Mouse (Mus musculus) MEL (cell line): Measurements from ENCODE around the gene Ttc41. TPM values are rescaled to one million over a fixed set of nuclear protein-coding genes. Genes with fewer than 3 reads are reported as not detected.

Source experiments
- DNase-seq: peaks from one replicate; pipeline ENCODE4 v3.0.0; 2011; ENCODE audit warnings: low read depth, low spot score
- H3K27ac ChIP-seq: 2 replicates; pipeline ENCODE4 v1.5.1; 2012; ENCODE audit warnings: low read depth, mild to moderate bottlenecking, control low read depth, low read length, moderate library complexity; ENCODE audit not compliant: control insufficient read depth
- H3K27me3 ChIP-seq, 2 experiments: fragments of 150-350 bp in 1 of 2; sonication (generic) in 1 of 2; 2 replicates each; pipeline ENCODE4 v1.6.1; 2012; ENCODE audit warnings: low read length in 2 of 2, mild to moderate bottlenecking in 2 of 2, improper control_type of control experiment in 1 of 2, moderate library complexity in 1 of 2; ENCODE audit not compliant: insufficient read depth in 2 of 2, control insufficient read depth in 1 of 2
- H3K36me3 ChIP-seq, 2 experiments: 2 replicates each; pipeline ENCODE4 v1.6.1; 2012 to 2014; ENCODE audit warnings: low read length in 2 of 2, improper control_type of control experiment in 1 of 2, inconsistent platforms in 1 of 2, mild to moderate bottlenecking in 1 of 2; ENCODE audit not compliant: insufficient read depth in 2 of 2, control insufficient read depth in 1 of 2
- H3K4me1 ChIP-seq, 2 experiments: fragments of 150-350 bp in 1 of 2; sonication (generic) in 1 of 2; 2 replicates each; pipeline ENCODE4 v1.6.1; 2012; ENCODE audit warnings: low read length in 2 of 2, improper control_type of control experiment in 1 of 2, mild to moderate bottlenecking in 1 of 2; ENCODE audit not compliant: insufficient read depth in 2 of 2, control insufficient read depth in 1 of 2
- H3K4me3 ChIP-seq, 2 experiments: fragments of 150-350 bp in 1 of 2; sonication (generic) in 1 of 2; 2 replicates each; pipeline ENCODE4 v1.5.1; 2012; ENCODE audit warnings: low read depth in 2 of 2, low read length in 2 of 2, mild to moderate bottlenecking in 2 of 2, moderate library complexity in 2 of 2, control low read depth in 1 of 2, improper control_type of control experiment in 1 of 2; ENCODE audit not compliant: control insufficient read depth in 1 of 2, insufficient read depth in 1 of 2
- H3K79me2 ChIP-seq: 2 replicates; pipeline ENCODE4 v1.6.1; 2012; ENCODE audit warnings: mild to moderate bottlenecking, low read length, moderate library complexity; ENCODE audit not compliant: control insufficient read depth, poor library complexity, insufficient read depth
- H3K9ac ChIP-seq: 2 replicates; pipeline ENCODE4 v1.6.1; 2012; ENCODE audit warnings: low read depth, mild to moderate bottlenecking, control low read depth, low read length, moderate library complexity; ENCODE audit not compliant: control insufficient read depth, poor library complexity, severe bottlenecking
- H3K9me3 ChIP-seq: fragments of 150-350 bp; sonication (generic); replicated peaks from 2 replicates; pipeline ENCODE4 v1.6.1; 2012; ENCODE audit warnings: mild to moderate bottlenecking, low read length, improper control_type of control experiment, moderate library complexity; ENCODE audit not compliant: insufficient read depth
- BHLHE40 ChIP-seq: IDR thresholded peaks from 2 replicates; pipeline ENCODE4 v1.6.1; 2012; ENCODE audit warnings: low read depth, mild to moderate bottlenecking, inconsistent platforms, low read length, improper control_type of control experiment, borderline replicate concordance
- CHD2 ChIP-seq: IDR thresholded peaks from 2 replicates; pipeline ENCODE4 v1.6.1; 2011; ENCODE audit warnings: low read length, improper control_type of control experiment
- E2F4 ChIP-seq: IDR thresholded peaks from 2 replicates; pipeline ENCODE4 v1.6.1; 2011; ENCODE audit warnings: low read depth, low read length, improper control_type of control experiment, borderline replicate concordance
- EP300 ChIP-seq, 2 experiments: IDR thresholded peaks; 2 replicates each; pipeline ENCODE4 v1.6.1; 2011; ENCODE audit warnings: improper control_type of control experiment in 2 of 2, low read length in 2 of 2, low read depth in 1 of 2, mild to moderate bottlenecking in 1 of 2
- GABPA ChIP-seq: IDR thresholded peaks from 2 replicates; pipeline ENCODE4 v1.6.1; 2012; ENCODE audit warnings: low read depth, mild to moderate bottlenecking, inconsistent platforms, low read length, improper control_type of control experiment, moderate library complexity
- GATA1 ChIP-seq: IDR thresholded peaks from 2 replicates; pipeline ENCODE4 v1.6.1; 2011; ENCODE audit warnings: low read depth, low read length, improper control_type of control experiment
- MAX ChIP-seq: IDR thresholded peaks from 2 replicates; pipeline ENCODE4 v1.6.1; 2011; ENCODE audit warnings: low read length, improper control_type of control experiment
- MAZ ChIP-seq: IDR thresholded peaks from 2 replicates; pipeline ENCODE4 v1.6.1; 2012; ENCODE audit warnings: low read depth, mild to moderate bottlenecking, inconsistent platforms, low read length, improper control_type of control experiment
- MEF2A ChIP-seq: IDR thresholded peaks from 2 replicates; pipeline ENCODE4 v1.6.1; 2014; ENCODE audit warnings: low read depth, mild to moderate bottlenecking, inconsistent platforms, low read length, improper control_type of control experiment; ENCODE audit not compliant: poor library complexity, insufficient replicate concordance, severe bottlenecking; ENCODE audit errors: extremely low read depth
- MYC ChIP-seq: IDR thresholded peaks from 2 replicates; pipeline ENCODE4 v1.6.1; 2011; ENCODE audit warnings: low read depth, mild to moderate bottlenecking, low read length, improper control_type of control experiment, moderate library complexity
- NRF1 ChIP-seq: IDR thresholded peaks from 2 replicates; pipeline ENCODE4 v1.6.1; 2014; ENCODE audit warnings: low read depth, mild to moderate bottlenecking, inconsistent platforms, low read length, improper control_type of control experiment, moderate library complexity; ENCODE audit not compliant: poor library complexity, insufficient read depth, severe bottlenecking
- POLR2A ChIP-seq, 2 experiments: IDR thresholded peaks; 2 replicates each; pipeline ENCODE4 v1.6.1; 2011 to 2012; ENCODE audit warnings: low read length in 2 of 2, mild to moderate bottlenecking in 2 of 2, control low read depth in 1 of 2, improper control_type of control experiment in 1 of 2, low read depth in 1 of 2, moderate library complexity in 1 of 2; ENCODE audit not compliant: control insufficient read depth in 1 of 2, insufficient read depth in 1 of 2, poor library complexity in 1 of 2
- POLR2AphosphoS2 ChIP-seq: IDR thresholded peaks from 2 replicates; pipeline ENCODE4 v1.6.1; 2011; ENCODE audit warnings: low read length, improper control_type of control experiment
- RAD21 ChIP-seq: IDR thresholded peaks from 2 replicates; pipeline ENCODE4 v1.6.1; 2011; ENCODE audit warnings: mild to moderate bottlenecking, low read depth, low read length, improper control_type of control experiment
- RCOR1 ChIP-seq: IDR thresholded peaks from 2 replicates; pipeline ENCODE4 v1.6.1; 2012; ENCODE audit warnings: low read depth, mild to moderate bottlenecking, inconsistent platforms, low read length, improper control_type of control experiment
- SIN3A ChIP-seq: IDR thresholded peaks from 2 replicates; pipeline ENCODE4 v1.6.1; 2012; ENCODE audit warnings: low read length, improper control_type of control experiment, inconsistent platforms
- SMC3 ChIP-seq: IDR thresholded peaks from 2 replicates; pipeline ENCODE4 v1.6.1; 2011; ENCODE audit warnings: low read depth, low read length, improper control_type of control experiment
- TAL1 ChIP-seq: IDR thresholded peaks from 2 replicates; pipeline ENCODE4 v1.6.1; 2012; ENCODE audit warnings: mild to moderate bottlenecking, inconsistent platforms, low read length, moderate library complexity, mixed read lengths
- TBP ChIP-seq: IDR thresholded peaks from 2 replicates; pipeline ENCODE4 v1.8.0; 2011; ENCODE audit warnings: low read depth, low read length, improper control_type of control experiment
- USF2 ChIP-seq, 2 experiments: IDR thresholded peaks; 2 replicates each; pipeline ENCODE4 v1.6.1; 2011 to 2012; ENCODE audit warnings: improper control_type of control experiment in 2 of 2, low read length in 2 of 2, borderline replicate concordance in 1 of 2, inconsistent platforms in 1 of 2, low read depth in 1 of 2, mild to moderate bottlenecking in 1 of 2; ENCODE audit not compliant: insufficient read depth in 1 of 2
- ZC3H11A ChIP-seq: IDR thresholded peaks from 2 replicates; pipeline ENCODE4 v1.6.1; 2012; ENCODE audit warnings: low read depth, mild to moderate bottlenecking, inconsistent platforms, low read length, improper control_type of control experiment
- ZKSCAN1 ChIP-seq: IDR thresholded peaks from 2 replicates; pipeline ENCODE4 v1.6.1; 2012; ENCODE audit warnings: low read depth, mild to moderate bottlenecking, inconsistent platforms, low read length, improper control_type of control experiment, moderate library complexity
- ZMIZ1 ChIP-seq: IDR thresholded peaks from 2 replicates; pipeline ENCODE4 v1.6.1; 2012; ENCODE audit warnings: low read depth, mild to moderate bottlenecking, inconsistent platforms, low read length, improper control_type of control experiment, moderate library complexity
- polyA plus RNA-seq, 2 experiments: library from polyadenylated mRNA; stranded (reverse) in 1 of 2; unstranded in 1 of 2; fragments of >175 nt in 1 of 2; fragments of >200 nt in 1 of 2; gene quantifications; 2 replicates each; pipeline versions ENCODE4 v1.2.1 to v1.2.4; 2012; ENCODE audit warnings: low replicate concordance in 2 of 2, low read depth in 1 of 2; ENCODE audit not compliant: insufficient read length in 2 of 2, insufficient read depth in 1 of 2, missing spikeins in 1 of 2
- total RNA-seq: library from RNA; depleted of rRNA; stranded (reverse); fragments of 300-350 nt; gene quantifications from 2 replicates; pipeline ENCODE4 v1.2.3, GENCODE M21; 2012

Gene Ttc41
- total and polyA plus RNA-seq, 3 experiments: 1.0 to 2.1 TPM; not detected in 1

GRCm38 (mm10) chr10:86819649-86820165 is 114.1 kb downstream of the Ttc41 start:
- Histone ChIP-seq H3K79me2 (no peaks in the 10 kb centered on the region), H3K9ac (no peak overlapping the region)
- TF ChIP-seq BHLHE40 (no peak), MAX (no peak), ZMIZ1 (no peak), ZKSCAN1 (no peak), GATA1 (no peak), RAD21 (no peak), SIN3A (no peak), EP300 (IDR thresholded peaks at IDR 0.05; ENCODE audit: low read depth in 1 of 2, low read length in 2 of 2) (no peak), MAZ (no peak)
- TF ChIP-seq, all 39 proteins: peak for 0
- no peaks in the 10 kb centered on the region for H3K9me3 ChIP-seq
- no peaks in the 10 kb centered on the region for H3K4me1 ChIP-seq
- no peak overlapping the region for H3K27ac ChIP-seq
- no peaks in the 10 kb centered on the region for H3K27me3 ChIP-seq
- no peak for DNase-seq
- H3K36me3 ChIP-seq: peaks cover 0 to 9% of the 10 kb centered on the region in 2 experiments; a peak in 2 of 4 replicates
- H3K4me3 ChIP-seq: no peak overlapping the region

- no peak overlapping the region for H3K4me3 ChIP-seq
- no peaks in the 10 kb centered on the region for H3K4me1 ChIP-seq
- TF ChIP-seq NRF1: no peak
- no peak for TF ChIP-seq GABPA
- no peak for TF ChIP-seq ZKSCAN1
- no peak for TF ChIP-seq RCOR1
- TF ChIP-seq ZC3H11A: no peak
- no peak for TF ChIP-seq SMC3
- TF ChIP-seq MEF2A: no peak
- TF ChIP-seq CHD2: no peak
- TF ChIP-seq ZMIZ1: no peak
- no peak for TF ChIP-seq POLR2AphosphoS2
- no peak for TF ChIP-seq SIN3A
- TF ChIP-seq MYC: no peak
- no peak for TF ChIP-seq TBP
- TF ChIP-seq RAD21: no peak
- TF ChIP-seq TAL1: no peak
- TF ChIP-seq USF2 (IDR thresholded peaks at IDR 0.05; ENCODE audit: borderline replicate concordance in 1 of 2, insufficient read depth in 1 of 2, low read depth in 1 of 2, low read length in 2 of 2): no peak
- no peak for TF ChIP-seq GATA1
- TF ChIP-seq E2F4: no peak
- TF ChIP-seq EP300 (IDR thresholded peaks at IDR 0.05; ENCODE audit: low read depth in 1 of 2, low read length in 2 of 2): no peak
- no peak for TF ChIP-seq POLR2A (IDR thresholded peaks at IDR 0.05; ENCODE audit: control insufficient read depth in 1 of 2, insufficient read depth in 1 of 2, low read depth in 1 of 2, low read length in 2 of 2, poor library complexity in 1 of 2)
- DNase-seq: no peak
- H3K9me3 ChIP-seq: no peaks in the 10 kb centered on the region
- H3K9ac ChIP-seq: no peak overlapping the region
- no peaks in the 10 kb centered on the region for H3K27me3 ChIP-seq
- H3K27ac ChIP-seq: no peak overlapping the region
- H3K36me3 ChIP-seq: peaks cover 0 to 11% of the 10 kb centered on the region in 2 experiments; a peak in 2 of 4 replicates
- no peaks in the 10 kb centered on the region for H3K79me2 ChIP-seq
Observed at GRCm38 (mm10) chr10:86821014-86821413, 115.4 kb downstream of the Ttc41 start.
